Mouse (Mus musculus) olfactory bulb, adult 2 months (tissue): ENCODE measurements around the gene F2.

Experiments used
- CTCF ChIP-seq: fragments of 200-500 bp; IDR thresholded peaks from 2 replicates; pipeline ENCODE4 v1.5.1; 2012; ENCODE audit warnings: low read depth, mild to moderate bottlenecking, low read length, moderate library complexity; ENCODE audit not compliant: insufficient read depth
- POLR2A ChIP-seq: fragments of 200-500 bp; IDR thresholded peaks from 2 replicates; pipeline ENCODE4 v1.6.1; 2012; ENCODE audit warnings: mild to moderate bottlenecking, low read depth, low read length, moderate library complexity; ENCODE audit not compliant: insufficient read depth

GRCm38 (mm10) chr2:91659657-91660056, 23.4 kb upstream of the F2 start:
- no peak for TF ChIP-seq CTCF
- no peak for TF ChIP-seq POLR2A
